Mouse (Mus musculus) liver, adult (tissue): ENCODE results near the gene Cd164.

Experiments
- GATA4 ChIP-seq: IDR thresholded peaks from 2 replicates; pipeline ENCODE4 v1.6.1; 2014; ENCODE audit warnings: mild to moderate bottlenecking, low read length; ENCODE audit not compliant: insufficient replicate concordance

Cd164 gene

GRCm38 (mm10) chr10:41486506-41487170, 32.6 kb upstream of the Cd164 start:
- no peak for TF ChIP-seq GATA4

GRCm38 (mm10) chr10:41488877-41489276, 30.3 kb upstream of the Cd164 start:
- no peak for TF ChIP-seq GATA4

- no peak for TF ChIP-seq GATA4
These were observed 29.9 kb upstream of the Cd164 start for GRCm38 (mm10) chr10:41489294-41489693.

- TF ChIP-seq GATA4, result no peak
These were observed 29.3 kb upstream of the Cd164 start, which contains the start of the genes Smpd2 and Ppil6 for GRCm38 (mm10) chr10:41489708-41490517. Gene Smpd2, minus strand, starts transcription at chr10:41490369. Gene Ppil6, plus strand, starts transcription at chr10:41490439.

GRCm38 (mm10) chr10:41490518-41490873, 28.7 kb upstream of the Cd164 start:
- TF ChIP-seq GATA4, result no peak

- no peak for TF ChIP-seq GATA4
These were observed 28.1 kb upstream of the Cd164 start for GRCm38 (mm10) chr10:41491111-41491510.

- TF ChIP-seq GATA4, result no peak
These were observed 18.3 kb upstream of the Cd164 start for GRCm38 (mm10) chr10:41500941-41501340.

GRCm38 (mm10) chr10:41504996-41505395, 14.2 kb upstream of the Cd164 start:
- TF ChIP-seq GATA4, result no peak

- no peak for TF ChIP-seq GATA4
These were observed 10.1 kb upstream of the Cd164 start for GRCm38 (mm10) chr10:41509160-41509559.

- no peak for TF ChIP-seq GATA4
These were observed 4.9 kb upstream of the Cd164 start for GRCm38 (mm10) chr10:41514301-41514700.

GRCm38 (mm10) chr10:41514921-41515320, 4.3 kb upstream of the Cd164 start:
- TF ChIP-seq GATA4, result no peak

GRCm38 (mm10) chr10:41518508-41518980, 670 bp upstream of the Cd164 start:
- TF ChIP-seq GATA4, result no peak

- no peak for TF ChIP-seq GATA4
These were observed 611 bp downstream of the Cd164 start for GRCm38 (mm10) chr10:41519640-41520409.

- TF ChIP-seq GATA4, result no peak
These were observed 1.1 kb downstream of the Cd164 start for GRCm38 (mm10) chr10:41520410-41520673.

- no peak for TF ChIP-seq GATA4
These were observed 4.2 kb downstream of the Cd164 start for GRCm38 (mm10) chr10:41523386-41523785.

GRCm38 (mm10) chr10:41525696-41526095, 6.5 kb downstream of the Cd164 start:
- TF ChIP-seq GATA4, result no peak
